Mouse (Mus musculus): ENCODE measurements at regions not wholly inside any gene's neighbourhood (a gene's known extent, or its start where the extent isn't known, plus 50 kb on each side); places are given as distances from the start of the nearest gene placed in this dataset.

DNA sequence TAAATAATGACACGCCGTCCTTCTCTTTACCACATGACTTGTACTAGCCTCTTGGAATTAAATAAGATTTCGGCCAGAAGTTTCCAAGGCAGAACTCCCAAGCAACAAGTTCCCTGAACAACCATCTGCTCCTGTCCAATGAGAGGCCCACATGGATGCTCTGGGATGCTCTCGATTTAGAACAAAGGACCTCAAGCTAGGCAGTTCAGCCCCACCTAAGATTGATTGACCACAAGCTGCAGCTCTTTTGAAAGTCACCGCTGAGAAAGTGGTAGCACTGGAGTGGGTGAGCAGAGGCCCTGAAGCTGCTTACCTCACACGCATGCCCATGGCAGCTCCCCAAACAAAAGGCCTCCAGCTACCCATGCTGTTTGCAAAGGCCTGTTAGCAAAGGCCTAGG, 73.1 kb upstream of the Eomes start:
- TF ChIP-seq CTCF (IDR thresholded peaks at IDR 0.05; ENCODE audit: control insufficient read depth, insufficient read depth, low read length): no peak
- no peak for TF ChIP-seq POLR2A (IDR thresholded peaks at IDR 0.05; ENCODE audit: borderline replicate concordance, control insufficient read depth, low read depth, low read length)

All from bone marrow, adult 2 months (tissue).